Mouse (Mus musculus) erythroblast, embryonic 14.5 days (primary cell): ENCODE measurements around the gene Fat2. TPM values are rescaled to one million over a fixed set of nuclear protein-coding genes. Genes with fewer than 3 reads are reported as not detected.

Source experiments
- H3K27me3 ChIP-seq: 2 replicates; pipeline ENCODE4 v1.6.1; 2012; ENCODE audit warnings: inconsistent platforms; ENCODE audit not compliant: control insufficient read depth
- H3K36me3 ChIP-seq: 2 replicates; pipeline ENCODE4 v1.6.1; 2012; ENCODE audit warnings: mild to moderate bottlenecking, inconsistent platforms; ENCODE audit not compliant: control insufficient read depth
- H3K4me1 ChIP-seq: 2 replicates; pipeline ENCODE4 v1.6.1; 2012; ENCODE audit warnings: inconsistent platforms; ENCODE audit not compliant: control insufficient read depth
- H3K4me3 ChIP-seq: replicated peaks from 2 replicates; pipeline ENCODE3; 2012; ENCODE audit warnings: moderate library complexity, mild to moderate bottlenecking, inconsistent platforms
- H3K9me3 ChIP-seq: 2 replicates; pipeline ENCODE4 v1.6.1; 2012; ENCODE audit warnings: low read length, inconsistent platforms, mixed read lengths; ENCODE audit not compliant: control insufficient read depth
- GATA1 ChIP-seq: IDR thresholded peaks from 2 replicates; pipeline ENCODE4 v1.6.1; 2012; ENCODE audit warnings: low read length, inconsistent platforms, mixed read lengths
- TAL1 ChIP-seq: IDR thresholded peaks from 3 replicates; pipeline ENCODE4 v1.6.1; 2012; ENCODE audit warnings: low read length, inconsistent platforms, mixed read lengths
- polyA plus RNA-seq: library from polyadenylated mRNA; stranded (reverse); fragments of >175 nt; gene quantifications from 2 replicates; pipeline ENCODE4 v1.2.3, GENCODE M21; 2012

Fat2 gene
- polyA plus RNA-seq, 1 experiment = not detected

DNA sequence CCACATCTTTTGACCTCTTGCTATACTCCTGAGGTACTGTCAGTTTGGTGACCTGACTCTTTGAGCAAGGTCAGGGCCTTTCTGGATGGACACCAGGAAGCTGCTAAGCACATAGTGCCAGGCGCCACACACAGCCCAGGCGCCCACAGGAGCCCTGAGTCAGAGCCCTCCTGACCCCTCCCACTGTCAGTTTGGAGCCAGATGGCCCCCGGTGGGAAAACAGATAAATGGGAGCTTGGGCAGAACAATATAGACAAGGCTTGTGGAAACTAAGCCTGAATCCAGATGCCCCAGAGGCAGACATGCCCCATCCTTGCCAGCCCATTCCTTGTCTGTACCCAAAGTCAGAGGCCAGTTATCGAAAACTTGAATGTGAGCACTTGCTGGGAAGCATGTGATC lies 101.6 kb downstream of the Fat2 start:
- H3K27me3 ChIP-seq = no peaks in the 10 kb centered on the region
- peaks cover 2% of the 10 kb centered on the region; the same call in 1 of the 2 replicates for H3K4me1 ChIP-seq
- H3K9me3 ChIP-seq = no peaks in the 10 kb centered on the region
- no peak overlapping the region for H3K4me3 ChIP-seq
- TF ChIP-seq TAL1 (no peak), GATA1 (no peak)
- peaks cover 29% of the 10 kb centered on the region for H3K36me3 ChIP-seq

DNA sequence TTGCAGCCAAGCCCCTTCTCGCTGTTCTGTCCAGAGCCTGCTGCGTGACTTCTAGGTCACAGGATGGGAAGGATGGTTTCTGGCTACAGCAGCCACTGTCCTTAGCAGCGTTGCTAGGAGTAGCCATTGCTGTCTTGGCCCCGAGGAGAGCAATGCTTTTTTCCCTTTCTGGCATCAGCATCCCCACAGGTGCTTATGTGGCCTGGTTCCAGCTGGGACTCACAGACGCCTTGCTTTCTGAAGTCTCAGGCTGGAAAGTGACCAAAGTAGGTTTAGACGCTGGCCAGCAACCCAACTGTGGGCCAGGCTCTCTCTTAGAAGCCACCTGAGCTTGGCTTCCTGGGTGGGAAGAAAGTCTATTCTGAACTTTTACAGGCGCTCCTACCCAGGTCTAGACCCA lies 102.1 kb downstream of the Fat2 start:
- peaks cover 31% of the 10 kb centered on the region for H3K36me3 ChIP-seq
- no peaks in the 10 kb centered on the region for H3K27me3 ChIP-seq
- H3K4me3 ChIP-seq = no peak overlapping the region
- no peaks in the 10 kb centered on the region for H3K9me3 ChIP-seq
- TF ChIP-seq GATA1 (no peak), TAL1 (no peak)
- H3K4me1 ChIP-seq = no peaks in the 10 kb centered on the region

- TF ChIP-seq TAL1 (no peak), GATA1 (no peak)
- H3K4me3 ChIP-seq = no peak overlapping the region
- no peaks in the 10 kb centered on the region for H3K4me1 ChIP-seq
- H3K9me3 ChIP-seq = no peaks in the 10 kb centered on the region
- peaks cover 45% of the 10 kb centered on the region for H3K36me3 ChIP-seq
- H3K27me3 ChIP-seq = no peaks in the 10 kb centered on the region
Observed at GRCm38 (mm10) chr11:55231034-55231433, 105.3 kb downstream of the Fat2 start.

- peaks cover 71% of the 10 kb centered on the region for H3K36me3 ChIP-seq
- TF ChIP-seq GATA1 (no peak), TAL1 (no peak)
Observed at GRCm38 (mm10) chr11:55221306-55221705, 115.1 kb downstream of the Fat2 start.

GRCm38 (mm10) chr11:55218473-55218872 lies 117.9 kb downstream of the Fat2 start:
- Histone ChIP-seq H3K9me3 (no peaks in the 10 kb centered on the region), H3K36me3 (peaks cover 56% of the 10 kb centered on the region), H3K4me1 (peaks cover 2% of the 10 kb centered on the region; the same call in 1 of the 2 replicates), H3K27me3 (no peaks in the 10 kb centered on the region), H3K4me3 (no peak overlapping the region)
- no peak for TF ChIP-seq GATA1
- TF ChIP-seq TAL1 = no peak

More at GRCm38 (mm10) chr11:55221306-55221705, 115.1 kb downstream of the Fat2 start:
- Histone ChIP-seq H3K4me3 (no peak overlapping the region), H3K9me3 (no peaks in the 10 kb centered on the region), H3K4me1 (peaks cover 2% of the 10 kb centered on the region; the same call in 1 of the 2 replicates), H3K27me3 (no peaks in the 10 kb centered on the region)

GRCm38 (mm10) chr11:55217880-55218279 lies 118.5 kb downstream of the Fat2 start:
- H3K4me1 ChIP-seq = peaks cover 2% of the 10 kb centered on the region; the same call in 1 of the 2 replicates
- H3K9me3 ChIP-seq = no peaks in the 10 kb centered on the region
- no peak overlapping the region for H3K4me3 ChIP-seq
- H3K27me3 ChIP-seq = no peaks in the 10 kb centered on the region
- H3K36me3 ChIP-seq = peaks cover 50% of the 10 kb centered on the region
- TF ChIP-seq GATA1 = no peak
- no peak for TF ChIP-seq TAL1

DNA sequence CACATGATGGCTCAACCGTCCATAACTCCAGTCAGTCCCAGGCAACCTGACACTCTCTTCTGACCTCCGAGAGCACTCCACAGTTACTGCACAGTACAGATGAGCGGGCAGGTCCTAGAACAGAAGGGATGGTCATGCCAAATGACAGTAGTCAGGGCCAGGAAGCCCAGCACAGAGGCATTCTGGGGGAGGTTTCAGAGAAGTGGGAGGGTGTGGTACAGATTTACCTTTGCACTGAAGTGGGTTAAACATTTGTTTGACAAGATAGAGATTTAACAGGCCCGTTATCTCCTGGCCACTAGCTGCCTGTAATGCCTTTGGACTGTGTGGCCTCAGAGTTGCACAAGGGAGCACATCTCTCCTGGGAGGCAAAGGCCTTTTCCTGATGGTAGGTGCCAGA lies 118.9 kb downstream of the Fat2 start:
- Histone ChIP-seq H3K9me3 (no peaks in the 10 kb centered on the region), H3K4me1 (peaks cover 2% of the 10 kb centered on the region; the same call in 1 of the 2 replicates), H3K36me3 (peaks cover 46% of the 10 kb centered on the region), H3K4me3 (no peak overlapping the region), H3K27me3 (no peaks in the 10 kb centered on the region)
- TF ChIP-seq GATA1 (no peak), TAL1 (no peak)

GRCm38 (mm10) chr11:55216830-55217229 lies 119.5 kb downstream of the Fat2 start:
- Histone ChIP-seq H3K4me1 (peaks cover 2% of the 10 kb centered on the region; the same call in 1 of the 2 replicates), H3K4me3 (no peak overlapping the region), H3K36me3 (peaks cover 42% of the 10 kb centered on the region), H3K9me3 (no peaks in the 10 kb centered on the region), H3K27me3 (no peaks in the 10 kb centered on the region)
- TF ChIP-seq TAL1 (no peak), GATA1 (no peak)

DNA sequence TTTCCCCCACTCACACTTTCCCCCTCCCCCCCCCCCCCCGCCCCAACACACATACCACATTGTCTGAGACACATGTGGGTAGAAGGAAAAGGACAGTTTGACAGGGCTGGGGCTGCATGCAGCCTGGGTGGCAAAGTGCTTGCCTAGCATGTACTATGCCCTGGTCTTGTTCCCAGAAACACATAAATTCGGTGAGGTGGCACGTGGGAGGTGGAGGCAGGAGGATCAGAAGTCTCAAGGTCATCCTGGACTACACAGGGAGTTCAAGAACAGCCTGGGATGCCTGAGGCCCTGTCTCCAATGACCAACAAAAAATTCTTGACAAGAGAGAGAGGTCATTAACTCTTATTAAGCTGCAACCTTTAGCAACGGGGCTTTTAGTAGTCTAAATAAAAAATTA lies 120.3 kb downstream of the Fat2 start:
- H3K4me3 ChIP-seq = no peak overlapping the region
- no peaks in the 10 kb centered on the region for H3K27me3 ChIP-seq
- TF ChIP-seq TAL1 (no peak), GATA1 (no peak)
- H3K9me3 ChIP-seq = no peaks in the 10 kb centered on the region
- peaks cover 34% of the 10 kb centered on the region for H3K36me3 ChIP-seq
- peaks cover 2% of the 10 kb centered on the region; the same call in 1 of the 2 replicates for H3K4me1 ChIP-seq

DNA sequence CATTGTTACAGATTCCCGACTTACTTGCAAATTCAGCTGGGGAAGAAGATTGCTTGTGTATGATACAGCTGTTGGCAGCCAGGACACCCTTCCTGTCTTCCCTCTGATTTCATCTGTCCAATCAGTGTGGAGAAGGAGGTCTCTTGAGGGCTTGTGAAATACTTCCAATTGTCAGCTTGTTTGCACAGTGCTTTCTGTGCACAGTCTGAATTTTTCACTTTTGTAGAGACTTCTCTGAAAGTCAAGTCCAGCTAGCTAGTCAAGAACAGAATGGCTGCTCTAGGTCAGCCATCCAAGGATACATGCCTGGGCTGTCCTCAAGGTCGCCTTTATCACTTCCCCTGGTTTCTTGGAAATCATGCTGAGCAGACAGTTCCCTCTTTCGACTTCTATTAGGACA lies 121.4 kb downstream of the Fat2 start:
- Histone ChIP-seq H3K4me1 (peaks cover 2% of the 10 kb centered on the region; the same call in 1 of the 2 replicates), H3K27me3 (no peaks in the 10 kb centered on the region), H3K36me3 (peaks cover 25% of the 10 kb centered on the region), H3K9me3 (no peaks in the 10 kb centered on the region), H3K4me3 (no peak overlapping the region)
- TF ChIP-seq TAL1 = no peak
- no peak for TF ChIP-seq GATA1
